Mouse (Mus musculus) fat pad, adult 2 months (tissue): ENCODE measurements around the gene Wdr18.

Experiments used
- DNase-seq: peaks from one replicate; pipeline ENCODE4 v3.0.0-alpha.2; 2011; ENCODE audit warnings: low read depth, low spot score; ENCODE audit errors: extremely low read depth

Wdr18 gene

DNA sequence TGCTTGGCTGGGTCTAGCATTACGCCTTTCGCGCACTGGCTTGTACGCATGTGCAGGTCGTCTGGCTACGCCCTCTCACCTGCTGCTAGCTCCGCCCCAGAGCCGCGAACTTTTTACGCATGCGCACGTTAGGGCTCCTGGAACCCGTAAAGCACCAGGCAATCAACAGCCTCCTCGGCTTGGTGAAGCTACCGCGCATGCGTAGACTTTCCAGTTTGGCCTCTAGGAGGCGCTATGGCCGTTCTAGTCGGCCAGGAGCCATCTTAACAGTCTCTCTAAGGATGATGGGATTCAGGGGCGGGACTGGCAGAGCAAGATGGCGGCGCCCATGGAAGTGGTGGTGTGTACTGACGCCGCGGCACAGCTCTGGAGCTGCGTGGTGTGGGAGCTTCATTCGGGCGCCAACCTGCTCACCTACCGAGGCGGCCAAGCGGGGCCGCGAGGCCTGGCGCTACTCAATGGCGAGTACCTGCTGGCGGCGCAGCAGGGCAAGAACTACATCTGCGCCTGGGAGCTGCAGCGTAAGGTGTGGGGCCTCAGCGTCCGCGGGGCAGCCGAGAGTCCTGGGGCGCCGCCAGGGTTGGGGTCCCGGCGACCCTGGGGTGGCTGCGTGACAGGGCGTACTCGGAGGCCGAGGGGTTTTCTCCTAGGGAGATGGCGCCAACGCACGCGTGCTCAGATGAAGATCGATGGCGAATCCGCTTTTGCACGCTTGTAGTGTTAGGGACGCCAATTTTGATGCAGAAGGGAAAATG lies at the start of gene Wdr18:
Wdr18 (plus strand) TSS at position 306 of the 755 bp plus-strand sequence.
- DNase-seq, result peak; percentile 90

DNA sequence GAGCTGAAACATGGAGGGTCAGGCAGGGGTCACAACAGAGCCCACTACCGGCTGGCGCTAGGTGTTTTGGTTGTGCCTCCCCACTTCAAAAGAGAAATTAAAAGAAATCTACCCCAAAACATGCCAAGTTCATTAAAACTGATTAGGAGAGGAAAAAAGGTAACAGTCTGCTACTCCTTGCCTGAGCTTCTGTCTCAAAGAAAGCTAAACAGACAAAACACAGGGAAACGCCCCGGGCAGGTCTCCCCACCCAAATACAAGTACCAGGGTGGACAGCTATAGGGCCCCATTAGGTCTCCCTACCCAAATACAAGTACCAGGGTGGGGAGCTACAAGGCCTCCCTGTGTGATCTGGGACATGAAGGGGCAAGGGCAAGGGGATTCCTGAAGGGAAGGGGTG lies 49.4 kb upstream of the Wdr18 start, which contains the start of gene Gm26602:
Gm26602 (plus strand) TSS at position 301 of the 400 bp plus-strand sequence.
- no peak for DNase-seq

DNA sequence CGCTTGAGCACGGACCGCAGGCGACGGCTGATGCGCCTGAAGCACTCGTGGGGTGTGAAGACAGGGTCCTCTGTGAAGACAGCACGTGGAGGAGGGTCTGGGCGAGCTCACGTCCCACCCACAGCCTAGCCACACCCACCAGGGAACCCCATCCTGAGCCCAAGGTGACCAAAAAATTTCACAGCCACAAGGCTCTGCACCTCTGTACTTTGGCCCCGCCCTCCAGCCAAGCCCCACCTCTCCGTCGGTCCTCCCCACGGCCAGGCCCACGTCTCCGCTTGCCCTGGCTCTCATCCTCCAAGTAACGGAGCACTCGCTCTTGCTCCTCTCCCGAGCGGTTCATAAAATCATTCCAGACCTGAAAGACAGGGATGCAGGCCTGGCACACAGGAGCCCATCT lies 47.5 kb upstream of the Wdr18 start:
- no peak for DNase-seq

DNA sequence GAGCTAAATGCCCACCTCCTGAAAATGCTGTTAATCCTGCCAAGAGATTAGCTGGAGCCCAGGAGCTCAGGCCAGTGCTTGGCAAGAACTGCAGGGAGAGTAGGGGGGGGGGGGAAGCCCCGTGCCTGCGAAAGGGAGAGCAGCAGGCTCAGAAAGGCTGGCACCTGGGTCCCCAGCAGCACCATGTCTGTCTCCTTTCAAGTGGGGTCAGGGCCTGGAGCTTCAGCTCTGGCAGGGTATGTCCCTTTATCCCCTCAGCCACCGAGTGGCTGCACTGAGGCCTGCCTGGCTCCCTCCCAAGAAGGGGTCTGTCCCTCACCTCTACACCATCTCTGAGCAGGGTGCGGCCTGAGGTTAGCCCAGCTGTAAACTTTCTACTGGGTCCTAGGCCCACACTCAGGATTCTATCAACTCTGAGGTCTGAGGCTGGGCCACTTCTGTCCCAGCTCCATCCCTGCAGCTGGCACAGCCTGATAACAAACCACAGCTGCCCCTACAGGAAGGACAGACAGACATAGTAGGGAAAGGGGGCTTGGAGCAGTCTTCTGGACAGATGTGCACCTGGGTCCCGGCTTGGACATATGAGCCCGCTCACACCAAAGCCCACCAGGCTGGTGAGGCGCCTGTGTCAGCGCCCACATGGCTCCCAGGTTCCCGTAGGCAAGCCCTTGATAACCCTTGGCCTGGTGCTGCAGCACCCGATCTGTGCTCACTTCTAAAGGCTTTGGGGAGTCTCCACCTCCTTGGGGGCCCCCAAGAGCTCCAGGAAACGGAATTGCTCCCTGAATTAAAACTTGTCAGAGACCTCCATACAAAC lies 45.6 kb upstream of the Wdr18 start:
- no peak for DNase-seq

DNA sequence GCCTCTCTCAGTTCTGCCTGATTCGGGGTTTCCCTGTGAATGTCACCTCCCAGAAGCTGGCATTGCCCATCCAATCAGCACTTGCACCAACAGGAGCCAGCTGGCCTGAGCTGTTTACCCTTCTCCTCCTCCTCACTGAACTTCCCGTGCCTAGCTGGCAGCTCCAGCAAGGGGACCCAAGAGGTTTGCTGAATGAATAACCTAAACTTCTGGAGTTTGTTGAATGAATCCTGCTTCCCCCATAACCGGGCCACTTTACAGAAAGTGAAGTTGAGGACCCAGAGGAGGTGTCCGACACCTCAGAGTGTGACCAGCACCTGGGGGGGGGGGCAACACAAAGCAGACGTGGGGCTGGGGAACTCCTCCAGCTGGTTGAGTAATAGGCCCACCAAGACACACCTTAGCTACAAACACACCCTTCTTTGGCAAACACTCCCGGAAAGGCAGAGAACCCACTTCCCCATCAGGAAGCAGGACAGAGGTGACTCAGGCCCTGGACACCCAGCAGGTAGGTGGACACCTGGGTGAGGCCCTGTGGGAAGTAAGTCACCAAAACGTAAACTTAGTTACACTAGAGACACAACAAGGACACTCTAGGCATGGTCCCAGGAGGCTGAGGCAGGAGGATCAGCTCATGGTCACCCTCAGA lies 44.9 kb upstream of the Wdr18 start:
- no peak for DNase-seq

DNA sequence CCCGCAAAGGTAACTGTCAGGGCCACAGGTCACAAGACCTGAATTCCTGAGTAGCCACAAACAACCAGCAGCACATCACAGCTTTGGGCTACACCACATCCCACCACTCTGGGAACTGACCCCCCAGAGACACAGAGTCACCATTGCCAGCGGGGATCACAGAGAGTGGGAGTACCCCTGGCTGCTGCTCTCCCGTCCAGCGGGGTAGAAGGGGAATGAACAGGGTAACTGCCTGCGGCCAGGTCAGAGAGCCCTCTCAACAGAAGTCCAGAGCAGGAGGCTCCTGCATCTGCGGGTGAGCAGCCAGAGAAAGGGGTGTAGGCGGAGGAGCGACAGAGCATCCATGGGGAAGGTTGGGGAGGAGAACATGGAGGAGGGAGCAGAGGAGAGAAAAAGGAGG lies 43.9 kb upstream of the Wdr18 start:
- no peak for DNase-seq

DNA sequence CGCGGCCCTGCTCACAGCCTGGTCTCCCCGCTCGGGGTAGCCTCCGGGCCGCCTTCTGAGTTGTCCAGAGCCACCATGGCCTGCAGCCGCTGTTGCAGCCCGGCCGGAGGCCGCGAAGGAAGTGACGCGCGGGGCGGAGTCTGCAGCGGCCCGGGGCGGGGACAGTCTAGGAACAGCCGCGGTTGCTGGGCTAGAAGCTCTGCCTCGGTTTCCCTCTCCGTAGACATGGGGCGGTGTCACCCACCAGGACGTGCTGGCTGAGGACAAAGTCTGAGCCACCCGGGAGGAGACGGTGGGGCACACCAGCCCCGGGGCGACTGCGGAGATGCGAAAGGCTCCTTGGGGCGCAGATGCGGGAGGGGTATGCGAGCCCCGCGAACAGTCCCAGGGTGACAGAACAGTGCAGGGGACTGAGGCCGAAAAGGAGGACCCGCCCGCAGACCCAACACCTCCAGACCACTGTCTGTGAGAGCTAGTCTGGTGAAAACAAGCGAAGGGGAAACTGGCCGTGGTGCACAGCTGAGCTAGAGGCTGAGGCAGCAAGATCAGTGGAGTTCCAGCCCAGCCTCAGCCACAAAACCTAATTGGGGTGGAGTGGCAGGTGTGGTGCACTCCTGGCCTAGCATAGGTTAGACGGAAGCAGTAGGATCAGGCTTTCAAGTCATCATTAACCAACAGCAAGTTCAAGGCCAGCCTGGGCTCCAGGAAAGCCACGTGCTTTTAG lies 43.0 kb upstream of the Wdr18 start, which contains the start of gene Kiss1r:
Kiss1r (plus strand) TSS at position 164 of the 724 bp plus-strand sequence.
- DNase-seq, result no peak

DNA sequence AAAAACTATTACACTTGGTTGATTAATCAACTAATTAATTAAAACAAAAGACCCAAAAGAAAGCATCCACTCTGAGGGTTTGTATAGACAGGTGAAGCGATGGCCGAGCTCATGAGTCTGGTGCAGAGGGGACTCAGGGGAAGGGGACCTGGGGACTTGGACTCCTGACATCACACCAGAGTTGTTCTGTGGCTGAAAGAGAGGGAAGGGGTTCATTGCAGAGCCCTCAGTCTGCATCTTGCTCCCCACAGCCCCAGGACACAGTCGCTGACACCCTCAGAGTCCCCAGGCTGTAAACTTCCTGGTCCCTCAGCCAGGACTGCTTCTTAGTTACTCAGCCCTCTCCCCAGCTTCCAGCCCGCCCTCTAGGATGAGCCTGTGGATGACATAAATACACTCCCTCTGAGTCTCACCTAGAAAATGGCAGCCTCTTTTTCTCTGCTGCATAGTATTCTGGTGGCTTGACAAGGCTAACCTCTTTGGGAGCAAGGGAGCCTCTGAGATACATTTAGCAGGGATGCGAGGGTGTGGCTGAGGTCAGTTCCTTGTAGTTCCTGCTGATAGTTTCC lies 42.3 kb upstream of the Wdr18 start:
- DNase-seq, result no peak

DNA sequence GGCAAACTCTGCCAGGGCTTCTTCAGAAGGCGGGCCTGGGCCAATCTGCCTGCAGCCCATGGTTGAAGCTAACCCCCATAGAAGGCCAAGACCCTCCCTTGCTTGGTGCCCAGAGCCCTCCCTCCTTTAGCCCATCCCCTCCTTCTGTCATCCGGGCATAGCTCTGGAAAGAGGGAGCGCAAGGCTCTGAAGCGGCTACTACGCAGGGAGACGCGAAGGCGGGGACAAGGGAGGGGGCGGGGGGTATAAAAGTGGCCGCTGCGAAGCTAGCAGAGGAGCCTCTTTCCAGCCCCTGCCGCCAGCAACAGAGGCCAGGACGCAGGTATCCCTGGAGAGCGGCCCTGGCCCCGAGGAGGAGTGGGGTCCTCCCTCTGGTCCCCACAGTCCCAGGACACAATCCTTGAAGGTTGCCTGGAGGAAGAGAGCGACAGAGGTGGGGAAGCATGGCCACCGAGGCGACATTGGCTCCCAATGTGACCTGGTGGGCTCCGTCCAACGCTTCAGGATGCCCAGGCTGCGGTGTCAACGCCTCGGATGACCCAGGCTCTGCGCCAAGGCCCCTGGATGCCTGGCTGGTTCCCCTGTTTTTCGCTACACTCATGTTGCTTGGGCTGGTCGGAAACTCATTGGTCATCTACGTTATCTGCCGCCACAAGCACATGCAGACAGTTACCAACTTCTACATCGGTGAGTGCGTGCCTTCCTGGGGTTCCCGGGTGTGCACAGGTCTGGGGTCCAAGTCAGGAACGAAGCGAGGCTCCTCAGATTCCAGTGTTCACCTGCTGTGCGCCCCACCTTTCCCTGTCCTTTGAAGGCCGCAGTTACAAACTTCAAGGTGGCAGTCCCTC lies 41.5 kb upstream of the Wdr18 start:
- no peak for DNase-seq

DNA sequence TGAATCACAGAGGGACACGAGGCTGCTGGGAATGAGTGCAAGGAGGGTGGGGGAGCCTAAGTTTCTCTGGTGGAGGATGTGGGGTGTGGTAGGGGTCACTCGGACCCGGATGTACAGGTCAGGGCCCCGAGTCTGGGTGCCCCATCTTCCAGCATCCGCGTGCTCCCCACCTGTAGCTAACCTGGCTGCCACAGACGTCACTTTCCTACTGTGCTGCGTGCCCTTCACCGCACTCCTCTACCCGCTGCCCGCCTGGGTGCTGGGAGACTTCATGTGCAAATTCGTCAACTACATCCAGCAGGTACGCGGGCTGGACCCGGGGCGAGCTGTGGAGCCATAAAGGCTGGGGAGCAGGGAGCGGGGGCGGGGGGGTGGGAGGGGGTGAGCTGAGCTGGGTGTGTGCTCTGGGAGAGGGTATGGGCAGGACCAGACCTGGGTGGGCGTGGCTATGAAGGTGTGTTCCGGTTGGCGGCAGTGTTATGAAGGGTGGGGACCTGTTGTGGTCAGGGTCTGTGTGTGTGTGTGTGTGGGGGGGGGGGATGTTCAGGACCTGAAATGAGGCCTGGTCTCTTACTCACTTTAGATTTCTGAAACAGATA lies 40.6 kb upstream of the Wdr18 start:
- no peak for DNase-seq

DNA sequence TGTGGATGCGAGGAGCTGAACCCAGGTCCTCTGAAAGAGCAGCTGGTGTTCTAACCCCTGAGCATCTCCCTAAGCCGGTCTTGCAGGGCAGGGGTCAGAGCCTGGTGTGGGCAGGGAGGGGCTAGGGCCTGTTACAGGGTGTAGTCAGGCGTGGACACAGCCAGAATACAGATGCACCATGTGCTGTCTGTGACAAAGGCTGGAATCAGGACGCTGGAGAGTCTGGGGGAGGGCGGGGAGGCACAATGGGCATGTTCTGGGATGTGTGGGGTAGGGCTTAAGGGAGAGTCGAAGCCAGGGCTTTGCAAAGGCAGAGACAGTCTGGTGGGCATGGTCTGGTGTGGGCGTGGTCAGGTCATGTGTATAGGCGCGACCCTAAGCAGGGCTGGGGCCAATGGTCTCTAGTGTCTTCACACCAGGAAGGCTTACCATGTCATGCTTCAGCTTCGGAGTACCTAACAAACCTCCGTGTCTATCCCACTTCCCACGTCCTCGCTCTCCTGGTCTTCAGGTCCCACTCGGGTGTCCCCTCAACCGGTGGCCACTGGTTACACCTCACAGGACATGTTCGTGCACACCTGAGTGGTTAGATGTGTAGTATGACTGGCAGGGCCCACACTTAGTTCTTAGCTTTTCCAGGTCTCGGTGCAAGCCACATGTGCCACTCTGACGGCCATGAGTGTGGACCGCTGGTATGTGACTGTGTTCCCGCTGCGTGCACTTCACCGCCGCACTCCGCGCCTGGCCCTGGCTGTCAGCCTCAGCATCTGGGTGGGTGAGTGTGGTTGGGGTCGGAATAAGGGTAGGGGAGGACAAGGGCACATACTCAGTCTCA lies 39.7 kb upstream of the Wdr18 start:
- DNase-seq, result no peak

DNA sequence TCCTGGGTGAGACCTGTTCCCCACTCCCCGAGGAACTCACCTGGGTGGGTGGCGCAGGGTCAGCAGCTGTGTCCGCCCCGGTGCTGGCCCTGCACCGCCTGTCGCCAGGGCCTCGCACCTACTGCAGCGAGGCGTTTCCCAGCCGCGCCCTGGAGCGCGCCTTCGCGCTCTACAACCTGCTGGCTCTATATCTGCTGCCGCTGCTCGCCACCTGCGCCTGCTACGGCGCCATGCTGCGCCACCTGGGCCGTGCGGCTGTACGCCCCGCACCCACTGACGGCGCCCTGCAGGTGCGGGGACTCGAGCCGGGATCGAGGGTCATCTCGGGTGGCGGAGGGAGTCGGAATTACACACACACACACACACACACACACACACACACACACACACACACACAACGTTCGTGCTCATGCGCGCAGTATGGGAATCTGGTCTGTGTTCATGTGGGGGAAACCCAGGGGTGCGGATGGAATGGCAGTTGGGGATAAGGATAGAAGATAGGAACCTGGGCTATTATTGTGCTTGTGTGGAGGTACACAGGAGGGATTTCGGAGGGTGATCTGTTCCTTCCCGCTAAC lies 38.9 kb upstream of the Wdr18 start, which contains the start of gene R3hdm4:
R3hdm4 (minus strand) TSS at position 251 of the 578 bp plus-strand sequence.
- DNase-seq, result no peak

DNA sequence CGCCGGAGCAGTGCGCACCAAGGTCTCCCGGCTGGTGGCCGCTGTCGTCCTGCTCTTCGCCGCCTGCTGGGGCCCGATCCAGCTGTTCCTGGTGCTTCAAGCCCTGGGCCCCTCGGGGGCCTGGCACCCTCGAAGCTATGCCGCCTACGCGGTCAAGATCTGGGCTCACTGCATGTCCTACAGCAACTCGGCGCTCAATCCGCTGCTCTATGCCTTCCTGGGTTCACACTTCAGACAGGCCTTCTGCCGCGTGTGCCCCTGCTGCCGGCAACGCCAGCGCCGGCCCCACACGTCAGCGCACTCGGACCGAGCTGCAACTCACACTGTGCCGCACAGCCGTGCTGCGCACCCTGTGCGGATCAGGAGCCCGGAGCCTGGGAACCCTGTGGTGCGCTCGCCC lies 38.4 kb upstream of the Wdr18 start:
- no peak for DNase-seq

DNA sequence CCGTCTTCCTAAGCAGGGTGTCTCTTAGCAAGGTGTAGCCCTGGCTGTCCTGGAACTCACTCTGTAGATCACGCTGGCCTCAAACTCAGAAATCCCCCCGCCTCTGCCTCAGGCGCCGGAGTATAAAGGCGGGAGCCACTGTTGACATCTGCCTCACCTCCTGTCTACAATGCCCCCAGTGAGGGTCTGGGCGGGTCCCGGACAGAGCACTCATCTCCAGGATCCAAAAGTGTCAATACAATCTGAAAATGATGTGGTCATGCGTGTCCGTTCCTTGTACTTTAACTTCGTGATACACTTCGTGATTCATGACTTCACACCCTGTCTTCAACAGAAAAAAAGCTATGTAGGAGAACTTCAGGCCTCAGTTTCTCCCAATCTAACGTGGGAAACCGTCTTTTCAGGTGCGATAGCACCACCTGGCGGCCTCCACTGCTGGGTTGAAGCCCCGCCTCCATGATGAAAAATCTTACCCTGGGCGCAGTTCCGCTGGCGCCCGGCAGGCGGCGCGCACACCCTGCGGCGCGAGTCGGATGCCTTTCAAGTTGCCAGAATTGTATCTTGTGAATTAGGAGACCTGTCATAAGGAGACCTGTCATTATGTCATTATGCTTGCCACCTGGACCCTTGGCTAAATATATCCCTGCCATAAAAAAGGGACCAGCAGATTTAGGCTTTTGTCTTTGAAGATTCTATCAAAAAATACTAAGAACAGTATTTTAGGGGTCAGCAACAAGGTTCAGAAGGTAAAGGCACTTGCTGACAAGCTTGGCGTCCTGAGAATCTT lies 34.8 kb upstream of the Wdr18 start:
- DNase-seq, result no peak

DNA sequence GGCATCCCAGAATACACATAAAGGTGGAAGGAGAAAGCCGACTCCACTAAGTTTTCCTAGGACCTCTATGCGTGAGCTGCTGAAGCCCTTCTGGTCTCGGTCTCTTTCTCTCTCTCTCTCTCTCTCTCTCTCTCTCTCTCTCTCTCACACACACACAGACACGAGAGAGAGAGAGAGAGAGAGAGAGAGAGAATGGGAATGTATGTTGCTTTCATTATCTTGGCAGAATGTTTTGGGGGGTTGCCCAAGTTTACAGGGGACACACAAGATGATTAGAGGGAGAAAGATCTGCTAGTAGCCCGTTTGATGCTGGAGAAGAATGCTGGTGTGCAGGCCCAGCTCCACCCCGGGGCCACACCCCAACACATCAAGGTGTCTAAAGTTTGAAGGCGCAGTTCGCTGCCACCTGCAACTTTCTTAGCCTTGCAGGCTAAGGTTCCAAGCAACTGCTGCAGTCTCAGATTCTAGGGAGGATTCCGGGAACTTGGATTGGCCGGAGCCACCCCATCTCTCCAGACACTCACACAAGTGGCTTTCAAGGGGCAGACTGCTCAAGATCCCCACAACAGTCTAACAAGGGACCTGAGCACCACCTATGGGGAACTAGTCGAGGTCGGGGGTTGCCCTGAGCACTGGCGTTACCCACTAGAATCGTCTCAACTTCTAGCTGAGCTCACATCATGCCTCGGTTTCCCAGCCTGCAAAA lies 34.0 kb upstream of the Wdr18 start:
- DNase-seq, result no peak

DNA sequence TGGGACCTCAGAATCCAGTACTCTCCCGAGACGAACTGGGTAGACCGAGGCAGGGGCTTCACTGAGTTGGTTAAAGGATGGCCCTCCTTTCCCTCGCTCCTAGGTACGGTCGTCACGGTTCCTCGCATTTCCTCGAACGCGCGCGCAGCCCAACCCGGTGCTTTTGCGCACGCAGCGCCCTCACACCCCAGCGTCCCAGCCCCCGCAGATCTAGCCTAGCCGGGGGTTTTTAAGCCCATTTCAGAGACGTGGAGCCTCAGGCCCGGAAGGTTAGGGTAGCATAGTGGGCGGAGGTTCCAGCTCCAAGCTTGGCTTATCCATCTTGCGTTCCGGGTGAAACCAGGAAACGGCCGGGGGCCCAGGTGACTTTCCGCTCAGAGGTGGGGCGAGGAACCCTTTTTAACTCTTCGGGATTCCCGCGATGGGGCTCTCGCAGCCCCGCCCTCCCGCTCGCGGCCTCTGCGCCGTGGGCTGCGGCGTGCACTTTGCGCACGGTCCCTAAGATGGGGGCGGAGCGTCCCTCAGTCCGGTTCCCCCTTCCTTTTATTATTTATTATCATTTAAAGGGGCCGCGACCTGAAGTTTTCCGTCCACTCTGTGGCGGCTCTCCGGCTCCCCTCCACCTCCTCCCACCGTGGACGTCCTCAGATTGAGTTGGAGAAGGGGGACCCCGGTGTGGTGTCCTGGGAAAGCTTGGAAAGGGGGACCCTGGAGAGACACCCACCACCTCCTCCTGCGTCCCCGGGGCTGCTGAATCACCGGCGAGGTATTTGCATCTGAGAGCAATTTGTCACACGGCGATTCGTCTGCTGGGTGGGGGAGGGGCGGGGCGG lies 33.2 kb upstream of the Wdr18 start, which contains the start of gene Arid3a:
Arid3a (plus strand) TSS at position 553 of the 833 bp plus-strand sequence.
- no peak for DNase-seq
